Mouse (Mus musculus): ENCODE measurements around the gene Ccnl1. TPM values are rescaled to one million over a fixed set of nuclear protein-coding genes. Genes with fewer than 3 reads are reported as not detected.

The Ccnl1 gene
- polyA plus RNA-seq, 1 experiment from 2014 or later, result 92.3 TPM

DNA sequence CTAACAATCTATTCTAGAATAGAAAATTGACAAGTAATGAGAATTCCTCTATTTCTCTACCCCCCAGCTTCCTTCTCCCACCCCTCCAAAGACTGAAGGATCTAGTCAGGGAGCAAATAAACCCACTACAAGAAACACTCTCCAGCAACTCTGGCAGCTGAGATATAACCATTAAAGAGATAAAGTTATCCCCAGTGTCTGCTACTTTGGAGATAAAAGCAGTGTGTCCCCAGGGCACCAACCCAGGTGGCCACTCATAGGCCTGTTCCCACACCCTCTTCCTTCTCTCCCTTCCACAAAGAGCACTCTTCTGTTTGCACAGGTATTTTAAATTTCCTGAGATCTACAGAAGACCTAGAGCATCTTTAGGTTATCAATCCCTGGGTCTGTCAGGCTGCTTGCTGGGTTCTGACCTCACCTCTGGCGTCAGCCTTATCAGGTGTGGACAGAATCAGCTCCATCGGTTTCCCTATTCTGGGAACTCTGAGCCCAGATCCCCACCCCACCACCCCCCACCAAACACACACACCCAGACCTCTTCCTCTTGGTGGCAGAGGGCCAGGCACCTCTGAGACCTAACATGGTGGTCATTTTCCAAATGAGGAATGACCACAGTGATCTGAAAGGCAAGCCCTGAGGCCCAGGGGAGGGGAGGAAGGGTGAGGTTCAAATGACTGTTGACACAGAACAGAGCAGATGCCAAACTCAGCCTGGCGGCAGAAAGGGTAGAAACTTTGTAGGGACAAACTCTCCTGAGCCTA, 60.6 kb downstream of the Ccnl1 start:
- CTCF ChIA-PET, result interaction anchor here (1.1 to 3.8 kb wide), 2 partner anchors 10 to 24 kb away, joined by 4 to 19 read pairs; no protein-coding TSS in a partner anchor
- no peak for TF ChIP-seq CTCF (IDR thresholded peaks at IDR 0.05)
- H3K27me3 ChIP-seq, result no peaks in the 10 kb centered on the region
- ATAC-seq (no peak), DNase-seq (ENCODE audit: low read depth, low spot score) (no peak)
- in situ Hi-C loops (cut with MboI; ENCODE audit: low pct_unique_long_range_greater_than_20kb), result no loop called here
- POLR2A ChIA-PET, result interaction anchor here (0.5 kb wide), 1 partner anchor 11 kb away, joined by 3 read pairs; no protein-coding TSS in a partner anchor
